In the genomic region with DNA sequence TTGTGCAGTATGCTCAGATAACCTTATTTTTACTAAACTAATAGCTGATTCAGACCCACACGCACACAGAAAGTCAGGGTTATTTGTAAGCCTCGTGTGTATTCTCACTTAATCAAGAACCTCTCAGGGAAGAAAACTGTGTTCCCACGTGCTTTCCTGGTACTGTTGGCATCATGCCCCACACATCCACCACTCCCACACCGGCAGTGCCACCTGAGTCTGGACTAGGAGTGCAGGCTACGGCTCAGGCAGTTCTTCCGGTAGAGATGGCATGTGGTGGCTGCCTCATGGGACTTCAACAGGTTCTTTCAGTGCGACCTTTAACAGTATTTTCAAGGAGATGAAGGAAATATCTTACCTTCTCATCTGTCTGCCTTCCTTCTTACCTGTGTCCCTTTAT, we compare ENCODE assay signal across 23 mouse cellular contexts.
A peak's percentile ranks its signal among the peaks of the same experiment; 100 is the strongest.
DNase-seq lines count a peak whose midpoint lies in the region; ATAC-seq and TF ChIP-seq lines count a peak whose summit lies in the region.
"Had no signal": no experiment of that assay in that cellular context is flagged by ENCODE, and none has a peak within 500 bp of the region (broad histone marks: within the 10 kb centered on the region; RNA-seq: fewer than 3 reads in every experiment).

No protein-coding gene starts in this region.

- no peak overlapping the region for H3K4me2 ChIP-seq in embryonic facial prominence, embryonic 14.5 days (ENCODE audit: low read depth, low read length)
- H3K4me2 ChIP-seq in liver, postnatal 0 days (ENCODE audit: low read depth, low read length), result no peak overlapping the region
- H3K4me2 ChIP-seq in liver, embryonic 12.5 days, result no peak overlapping the region
- H3K4me2 ChIP-seq in stomach, postnatal 0 days (replicated peaks; ENCODE audit: low read depth), result no peak overlapping the region
- H3K4me2 ChIP-seq: embryonic facial prominence, embryonic 12.5 days; forebrain, embryonic 12.5 days; heart, embryonic 13.5 days; midbrain, embryonic 15.5 days had no signal

- DNase-seq in embryonic facial prominence, embryonic 14.5 days (ENCODE audit: low spot score), result no peak
- no peak for DNase-seq in embryonic facial prominence, embryonic 10.5 days (ENCODE audit: low spot score)
- no peak for DNase-seq in liver, postnatal 0 days
- DNase-seq in brain, adult 2 months (ENCODE audit: low read depth, low spot score), result peak; percentile 35
- peak; percentile 85 for DNase-seq in stomach, postnatal 0 days (ENCODE audit: low spot score)
- no peak for DNase-seq in frontal cortex, postnatal 14 days (ENCODE audit: low spot score in 2 of 2)
- DNase-seq: adrenal gland, adult 8-10 months; gastrocnemius, postnatal 14 days; heart, postnatal 14 days; kidney, postnatal 36 days; layer of hippocampus, postnatal 36 days; lung, adult 18-20 months; lung, postnatal 4 days had no signal

- no peak overlapping the region for H3K9ac ChIP-seq in embryonic facial prominence, embryonic 14.5 days (ENCODE audit: low read depth, low read length)
- no peak overlapping the region for H3K9ac ChIP-seq in liver, postnatal 0 days (replicated peaks)
- no peak overlapping the region for H3K9ac ChIP-seq in liver, embryonic 12.5 days
- H3K9ac ChIP-seq in stomach, postnatal 0 days (ENCODE audit: low read length), result no peak overlapping the region
- H3K9ac ChIP-seq: embryonic facial prominence, embryonic 12.5 days; forebrain, embryonic 12.5 days; heart, embryonic 13.5 days; midbrain, embryonic 15.5 days had no signal

- ATAC-seq in embryonic facial prominence, embryonic 14.5 days (ENCODE audit: low read depth), result 0 out of 2 replicates have a peak, but pooled peaks have one; percentile 34
- ATAC-seq in liver, postnatal 0 days, result 0 out of 2 replicates have a peak, but pooled peaks have one; percentile 31
- ATAC-seq in liver, embryonic 12.5 days, result no peak
- ATAC-seq in stomach, postnatal 0 days (ENCODE audit: low FRiP score, low TSS enrichment), result peak; percentile 91
- ATAC-seq: activated CD4-positive, CD25-positive, alpha-beta regulatory T cell, adult 4 months; inflammation-experienced regulatory T-cells, adult 6 months had no signal

- H3K27ac ChIP-seq in embryonic facial prominence, embryonic 14.5 days (replicated peaks; ENCODE audit: low read depth, low read length), result no peak overlapping the region
- H3K27ac ChIP-seq in embryonic facial prominence, embryonic 10.5 days (replicated peaks), result no peak overlapping the region
- no peak overlapping the region for H3K27ac ChIP-seq in liver, postnatal 0 days (ENCODE audit: low read depth)
- H3K27ac ChIP-seq in liver, embryonic 12.5 days, result no peak overlapping the region
- no peak overlapping the region for H3K27ac ChIP-seq in stomach, postnatal 0 days (replicated peaks)
- H3K27ac ChIP-seq: embryonic facial prominence, embryonic 12.5 days; heart, embryonic 13.5 days had no signal

- H3K36me3 ChIP-seq in embryonic facial prominence, embryonic 14.5 days (ENCODE audit: control insufficient read depth, insufficient read depth, low read length), result no peaks in the 10 kb centered on the region
- H3K36me3 ChIP-seq in embryonic facial prominence, embryonic 10.5 days (replicated peaks), result no peaks in the 10 kb centered on the region
- H3K36me3 ChIP-seq in liver, postnatal 0 days (replicated peaks; ENCODE audit: insufficient read depth, low read length), result no peaks in the 10 kb centered on the region
- no peaks in the 10 kb centered on the region for H3K36me3 ChIP-seq in liver, embryonic 12.5 days
- H3K36me3 ChIP-seq in stomach, postnatal 0 days (ENCODE audit: control insufficient read depth, insufficient read depth, low read length), result no peaks in the 10 kb centered on the region
- H3K36me3 ChIP-seq: embryonic facial prominence, embryonic 12.5 days; forebrain, embryonic 12.5 days; heart, embryonic 13.5 days; midbrain, embryonic 15.5 days; neural tube, embryonic 13.5 days had no signal

- no peaks in the 10 kb centered on the region for H3K9me3 ChIP-seq in embryonic facial prominence, embryonic 14.5 days (ENCODE audit: control insufficient read depth, low read length)
- H3K9me3 ChIP-seq in embryonic facial prominence, embryonic 10.5 days, result no peaks in the 10 kb centered on the region
- H3K9me3 ChIP-seq in liver, postnatal 0 days (ENCODE audit: low read length), result no peaks in the 10 kb centered on the region
- no peaks in the 10 kb centered on the region for H3K9me3 ChIP-seq in liver, embryonic 12.5 days (replicated peaks)
- no peaks in the 10 kb centered on the region for H3K9me3 ChIP-seq in stomach, postnatal 0 days (ENCODE audit: control insufficient read depth, low read length)
- H3K9me3 ChIP-seq: embryonic facial prominence, embryonic 12.5 days; forebrain, embryonic 12.5 days; heart, embryonic 13.5 days; midbrain, embryonic 15.5 days; neural tube, embryonic 13.5 days had no signal

- WGBS in embryonic facial prominence, embryonic 14.5 days, result 61% methylated on average over 7 of the region's 7 CpGs
- WGBS in embryonic facial prominence, embryonic 10.5 days, result 91% methylated on average over 7 of the region's 7 CpGs
- 63% methylated on average over 7 of the region's 7 CpGs for WGBS in liver, postnatal 0 days (ENCODE audit: insufficient replicate concordance)
- WGBS in liver, embryonic 12.5 days (ENCODE audit: insufficient replicate concordance), result 78% methylated on average over 7 of the region's 7 CpGs
- 51% methylated on average over 7 of the region's 7 CpGs for WGBS in stomach, postnatal 0 days

- TF ChIP-seq EP300 in liver, postnatal 0 days (IDR thresholded peaks at IDR 0.05; ENCODE audit: low read depth), result no peak
- TF ChIP-seq EP300 in stomach, postnatal 0 days (optimal IDR thresholded peaks at IDR 0.05), result no peak

- peaks cover 12% of the 10 kb centered on the region for H3K4me1 ChIP-seq in embryonic facial prominence, embryonic 14.5 days (ENCODE audit: control insufficient read depth, insufficient read depth, low read length)
- H3K4me1 ChIP-seq in embryonic facial prominence, embryonic 10.5 days, result peaks cover 7% of the 10 kb centered on the region
- peaks cover 3% of the 10 kb centered on the region; the same call in 1 of the 2 replicates for H3K4me1 ChIP-seq in liver, postnatal 0 days (ENCODE audit: insufficient read depth)
- H3K4me1 ChIP-seq in liver, embryonic 12.5 days, result peaks cover 21% of the 10 kb centered on the region; the same call in 1 of the 2 replicates
- H3K4me1 ChIP-seq in stomach, postnatal 0 days (replicated peaks; ENCODE audit: control insufficient read depth, insufficient read depth), result peaks cover 3% of the 10 kb centered on the region; the same call in 1 of the 2 replicates

- no peak overlapping the region for H3K4me3 ChIP-seq in embryonic facial prominence, embryonic 14.5 days (ENCODE audit: low read depth, low read length)
- H3K4me3 ChIP-seq in embryonic facial prominence, embryonic 10.5 days, result no peak overlapping the region
- H3K4me3 ChIP-seq in liver, postnatal 0 days (ENCODE audit: low read depth, low read length), result no peak overlapping the region
- no peak overlapping the region for H3K4me3 ChIP-seq in liver, embryonic 12.5 days
- H3K4me3 ChIP-seq in stomach, postnatal 0 days (ENCODE audit: low read depth, low read length), result no peak overlapping the region
- H3K4me3 ChIP-seq: embryonic facial prominence, embryonic 12.5 days; erythroblast, embryonic 14.5 days; forebrain, embryonic 12.5 days; heart, adult 2 months; heart, embryonic 13.5 days; midbrain, embryonic 15.5 days; neural tube, embryonic 13.5 days had no signal

- TF ChIP-seq CTCF in liver, postnatal 0 days (IDR thresholded peaks at IDR 0.05; ENCODE audit: low read depth), result no peak
- no peak for TF ChIP-seq CTCF in stomach, postnatal 0 days (IDR thresholded peaks at IDR 0.05; ENCODE audit: low read depth)

- H3K27me3 ChIP-seq in embryonic facial prominence, embryonic 14.5 days (replicated peaks; ENCODE audit: control insufficient read depth, insufficient read depth, low read length), result no peaks in the 10 kb centered on the region
- H3K27me3 ChIP-seq in embryonic facial prominence, embryonic 10.5 days (replicated peaks; ENCODE audit: low read depth, poor library complexity, severe bottlenecking), result no peaks in the 10 kb centered on the region
- H3K27me3 ChIP-seq in liver, postnatal 0 days (ENCODE audit: insufficient read depth, low read length), result no peaks in the 10 kb centered on the region
- no peaks in the 10 kb centered on the region for H3K27me3 ChIP-seq in liver, embryonic 12.5 days (replicated peaks)
- no peaks in the 10 kb centered on the region for H3K27me3 ChIP-seq in stomach, postnatal 0 days (ENCODE audit: control insufficient read depth, insufficient read depth, low read length)
- H3K27me3 ChIP-seq: embryonic facial prominence, embryonic 12.5 days; forebrain, embryonic 12.5 days; heart, embryonic 13.5 days; midbrain, embryonic 15.5 days; neural tube, embryonic 13.5 days had no signal

Comparison
In these comparisons a context has a peak if more than half of its experiments do, and no peak if none do; other contexts are left out.
1. DNase-seq: peak in brain, adult 2 months (single experiment) and stomach, postnatal 0 days (single experiment); none in embryonic facial prominence, embryonic 14.5 days (single experiment), embryonic facial prominence, embryonic 10.5 days (single experiment), liver, postnatal 0 days (single experiment) and frontal cortex, postnatal 14 days (0 of 2).